ENCODE assay signal across 11 mouse cellular contexts in genomic region chr10:39506353-39506752, GRCm38 (mm10).
DNase-seq lines count a peak whose midpoint lies in the region; ATAC-seq and TF ChIP-seq lines count a peak whose summit lies in the region.
"Had no signal": no experiment of that assay in that cellular context is flagged by ENCODE, and none has a peak within 500 bp of the region (broad histone marks: within the 10 kb centered on the region; RNA-seq: fewer than 3 reads in every experiment).

No protein-coding gene starts in this region.

- peak; percentile 39 for DNase-seq in adrenal gland, postnatal 14 days
- no peak for DNase-seq in adrenal gland, postnatal 10 days
- DNase-seq in kidney, postnatal 0 days (ENCODE audit: low spot score) = no peak
- no peak for DNase-seq in kidney, adult 2 months
- DNase-seq in urinary bladder, postnatal 25 days (ENCODE audit: low spot score) = no peak
- DNase-seq in heart, adult 8-10 months (ENCODE audit: low spot score) = no peak

- TF ChIP-seq POLR2A in kidney, adult 2 months (IDR thresholded peaks at IDR 0.05; ENCODE audit: low read depth, low read length) = no peak

- 45% methylated on average over 12 of the region's 12 CpGs for WGBS in kidney, postnatal 0 days
- 54% methylated on average over 12 of the region's 12 CpGs for WGBS in kidney, adult 2 months
- WGBS in forebrain, embryonic 16.5 days = 45% methylated on average over 12 of the region's 12 CpGs
- WGBS in neural tube, embryonic 13.5 days = 63% methylated on average over 12 of the region's 12 CpGs

- H3K9ac ChIP-seq in kidney, postnatal 0 days (ENCODE audit: low read depth, low read length) = no peak overlapping the region
- no peak overlapping the region for H3K9ac ChIP-seq in forebrain, embryonic 16.5 days (replicated peaks; ENCODE audit: low read depth, low read length)
- peak overlapping the region; percentile 22; the same call in 1 of the 2 replicates for H3K9ac ChIP-seq in neural tube, embryonic 13.5 days
- H3K9ac ChIP-seq: limb, embryonic 12.5 days had no signal

- H3K27me3 ChIP-seq in kidney, postnatal 0 days (ENCODE audit: insufficient read depth, low read length) = no peaks in the 10 kb centered on the region
- H3K27me3 ChIP-seq in kidney, adult 2 months (replicated peaks; ENCODE audit: control insufficient read depth, insufficient read depth, low read length) = no peaks in the 10 kb centered on the region
- no peaks in the 10 kb centered on the region for H3K27me3 ChIP-seq in forebrain, embryonic 16.5 days (replicated peaks; ENCODE audit: control insufficient read depth, insufficient read depth, low read length)
- H3K27me3 ChIP-seq in neural tube, embryonic 13.5 days = no peaks in the 10 kb centered on the region

- H3K9me3 ChIP-seq in kidney, postnatal 0 days (replicated peaks; ENCODE audit: low read length) = no peaks in the 10 kb centered on the region
- H3K9me3 ChIP-seq in forebrain, embryonic 16.5 days (ENCODE audit: control insufficient read depth, low read length) = no peaks in the 10 kb centered on the region
- no peaks in the 10 kb centered on the region for H3K9me3 ChIP-seq in neural tube, embryonic 13.5 days
- H3K9me3 ChIP-seq: G1E; limb, embryonic 12.5 days had no signal

- H3K4me2 ChIP-seq in kidney, postnatal 0 days (ENCODE audit: low read length) = no peak overlapping the region
- H3K4me2 ChIP-seq in forebrain, embryonic 16.5 days (ENCODE audit: low read length) = no peak overlapping the region
- no peak overlapping the region for H3K4me2 ChIP-seq in neural tube, embryonic 13.5 days
- H3K4me2 ChIP-seq: limb, embryonic 12.5 days had no signal

- TF ChIP-seq CTCF in kidney, postnatal 0 days (IDR thresholded peaks at IDR 0.05; ENCODE audit: low read depth) = no peak
- TF ChIP-seq CTCF in kidney, adult 2 months (conservative IDR thresholded peaks at IDR 0.05; ENCODE audit: insufficient read depth, insufficient read length, low read depth, low read length) = no peak

- no peak overlapping the region for H3K4me3 ChIP-seq in kidney, postnatal 0 days (replicated peaks; ENCODE audit: low read depth, low read length)
- no peak overlapping the region for H3K4me3 ChIP-seq in kidney, adult 2 months (ENCODE audit: insufficient read depth, low read depth, low read length)
- no peak overlapping the region for H3K4me3 ChIP-seq in forebrain, embryonic 16.5 days (replicated peaks; ENCODE audit: low read length)
- no peak overlapping the region for H3K4me3 ChIP-seq in neural tube, embryonic 13.5 days
- H3K4me3 ChIP-seq: limb, embryonic 12.5 days had no signal

- ATAC-seq in kidney, postnatal 0 days (replicated peaks; ENCODE audit: low FRiP score, low read depth) = 0 out of 2 replicates have a peak, but pooled peaks have one; percentile 12
- peak; percentile 0; the same call in 1 of the 2 replicates for ATAC-seq in forebrain, embryonic 16.5 days
- ATAC-seq in neural tube, embryonic 13.5 days (ENCODE audit: low read depth) = no peak

- peaks cover 14% of the 10 kb centered on the region; the same call in 1 of the 2 replicates for H3K4me1 ChIP-seq in kidney, postnatal 0 days (replicated peaks; ENCODE audit: insufficient read depth, low read length)
- no peaks in the 10 kb centered on the region for H3K4me1 ChIP-seq in kidney, adult 2 months (ENCODE audit: control insufficient read depth, insufficient read depth, low read length)
- peaks cover 67% of the 10 kb centered on the region for H3K4me1 ChIP-seq in forebrain, embryonic 16.5 days (replicated peaks; ENCODE audit: control insufficient read depth, insufficient read depth, low read length)
- peaks cover 88% of the 10 kb centered on the region for H3K4me1 ChIP-seq in neural tube, embryonic 13.5 days (replicated peaks)

- H3K36me3 ChIP-seq in kidney, postnatal 0 days (ENCODE audit: insufficient read depth, low read length) = no peaks in the 10 kb centered on the region
- no peaks in the 10 kb centered on the region for H3K36me3 ChIP-seq in kidney, adult 2 months (ENCODE audit: control insufficient read depth, insufficient read depth, low read length)
- no peaks in the 10 kb centered on the region for H3K36me3 ChIP-seq in forebrain, embryonic 16.5 days (ENCODE audit: control insufficient read depth, insufficient read depth)
- H3K36me3 ChIP-seq in neural tube, embryonic 13.5 days = no peaks in the 10 kb centered on the region
- H3K36me3 ChIP-seq: limb, embryonic 12.5 days had no signal

- H3K27ac ChIP-seq in kidney, postnatal 0 days = no peak overlapping the region
- no peak overlapping the region for H3K27ac ChIP-seq in kidney, adult 2 months (ENCODE audit: insufficient read depth, low read depth, low read length)
- no peak overlapping the region for H3K27ac ChIP-seq in forebrain, embryonic 16.5 days (ENCODE audit: low read length)
- peak overlapping the region; percentile 72 for H3K27ac ChIP-seq in neural tube, embryonic 13.5 days (replicated peaks)
- H3K27ac ChIP-seq: limb, embryonic 12.5 days; macrophage had no signal
